Mouse (Mus musculus) hindbrain, embryonic 15.5 days (tissue): ENCODE results near the gene Prop1. TPM values are rescaled to one million over a fixed set of nuclear protein-coding genes. Genes with fewer than 3 reads are reported as not detected.

Experiments
- ATAC-seq: fragments of 200-750 bp; cut with Nextera tagmentation; 2 replicates; pipeline ENCODE4 v1.8.0; 2017; ENCODE audit warnings: low read depth, moderate number of reproducible peaks, moderate TSS enrichment; ENCODE audit not compliant: low FRiP score
- H3K27ac ChIP-seq: fragments of 300-500 bp; sonication (generic); replicated peaks from 2 replicates; pipeline ENCODE4 v1.5.1; 2015; ENCODE audit warnings: mild to moderate bottlenecking, inconsistent platforms
- H3K27me3 ChIP-seq: fragments of 300-500 bp; sonication (generic); 2 replicates; pipeline ENCODE4 v1.6.1; 2015; ENCODE audit warnings: control low read depth, inconsistent platforms
- H3K36me3 ChIP-seq: fragments of 300-500 bp; sonication (generic); 2 replicates; pipeline ENCODE4 v1.6.1; 2015; ENCODE audit warnings: control low read depth, inconsistent platforms
- H3K4me1 ChIP-seq: fragments of 300-500 bp; sonication (generic); replicated peaks from 2 replicates; pipeline ENCODE4 v1.6.1; 2015; ENCODE audit warnings: control low read depth, inconsistent platforms
- H3K4me2 ChIP-seq: fragments of 300-500 bp; sonication (generic); 2 replicates; pipeline ENCODE4 v1.6.1; 2015; ENCODE audit warnings: moderate library complexity, mild to moderate bottlenecking, inconsistent platforms
- H3K4me3 ChIP-seq: fragments of 300-500 bp; sonication (generic); 2 replicates; pipeline ENCODE4 v1.5.1; 2015; ENCODE audit warnings: mild to moderate bottlenecking, inconsistent platforms
- H3K9ac ChIP-seq: fragments of 300-500 bp; sonication (generic); 2 replicates; pipeline ENCODE4 v1.6.1; 2015; ENCODE audit warnings: inconsistent platforms
- H3K9me3 ChIP-seq: fragments of 300-500 bp; sonication (generic); 2 replicates; pipeline ENCODE4 v1.6.1; 2016; ENCODE audit warnings: control low read depth, inconsistent platforms
- WGBS: fragments of 180-500 bp; shearing (Covaris S2); methylation state at CpG from one replicate; pipeline ENCODE4 v1.1.7; 2015; 5-methylcytosine and 5-hydroxymethylcytosine counted together
- polyA plus RNA-seq: library from polyadenylated mRNA; unstranded; fragments of >200 nt; fragmentation: Nextera tagmentation; extraction: Ambion mirVana; gene quantifications from 2 replicates; pipeline ENCODE4 v1.2.1, GENCODE M21; 2015

Gene Prop1
- polyA plus RNA-seq, result not detected in 2 replicates

- Histone ChIP-seq H3K27ac (no peak within 1 kb of the TSS), H3K9ac (no peak within 1 kb of the TSS)
- WGBS, result 64% methylated on average over 6 of the region's 6 CpGs
Observed at GRCm38 (mm10) chr11:50953665-50954064, at the start of gene Prop1. Prop1 (minus strand) TSS chr11:50953765.

GRCm38 (mm10) chr11:51003296-51003695 lies 49.7 kb upstream of the Prop1 start, which contains the start of gene Olfr51:
Olfr51 (plus strand) TSS chr11:51003596.
- ATAC-seq, result no peak
- no peak within 1 kb of the TSS for H3K4me2 ChIP-seq
- H3K9me3 ChIP-seq, result no peaks in the 10 kb centered on the region
- no peaks in the 10 kb centered on the region for H3K4me1 ChIP-seq
- H3K27ac ChIP-seq, result no peak within 1 kb of the TSS
- no peak within 1 kb of the TSS for H3K9ac ChIP-seq
- no peak within 1 kb of the TSS for H3K4me3 ChIP-seq
- no peaks in the 10 kb centered on the region for H3K27me3 ChIP-seq
- no peaks in the 10 kb centered on the region for H3K36me3 ChIP-seq
- WGBS, result 82% methylated on average over 5 of the region's 5 CpGs

More at GRCm38 (mm10) chr11:50953665-50954064, at the start of gene Prop1:
- H3K4me2 ChIP-seq, result no peak within 1 kb of the TSS
- H3K36me3 ChIP-seq, result no peaks in the 10 kb centered on the region
- H3K9me3 ChIP-seq, result no peaks in the 10 kb centered on the region
- H3K4me3 ChIP-seq, result no peak within 1 kb of the TSS
- no peaks in the 10 kb centered on the region for H3K27me3 ChIP-seq
- ATAC-seq, result no peak
- no peaks in the 10 kb centered on the region for H3K4me1 ChIP-seq

- H3K9ac ChIP-seq, result no peak within 1 kb of the TSS
- H3K4me3 ChIP-seq, result no peak within 1 kb of the TSS
- H3K27me3 ChIP-seq, result no peaks in the 10 kb centered on the region
- no peak for ATAC-seq
- H3K36me3 ChIP-seq, result no peaks in the 10 kb centered on the region
- no peak within 1 kb of the TSS for H3K27ac ChIP-seq
- WGBS, result 61% methylated on average over 5 of the region's 5 CpGs
- no peaks in the 10 kb centered on the region for H3K4me1 ChIP-seq
- H3K9me3 ChIP-seq, result no peaks in the 10 kb centered on the region
- H3K4me2 ChIP-seq, result no peak within 1 kb of the TSS
Observed at GRCm38 (mm10) chr11:50981667-50982066, 28.1 kb upstream of the Prop1 start, which contains the start of gene Olfr1377. Olfr1377 (plus strand) TSS chr11:50981967.

GRCm38 (mm10) chr11:50977216-50977615 lies 23.7 kb upstream of the Prop1 start:
- Histone ChIP-seq H3K36me3 (no peaks in the 10 kb centered on the region), H3K4me2 (no peak overlapping the region), H3K4me3 (no peak overlapping the region), H3K27me3 (no peaks in the 10 kb centered on the region), H3K27ac (no peak overlapping the region), H3K4me1 (no peaks in the 10 kb centered on the region), H3K9ac (no peak overlapping the region), H3K9me3 (no peaks in the 10 kb centered on the region)
- 81% methylated on average over 4 of the region's 4 CpGs for WGBS
- ATAC-seq, result no peak

GRCm38 (mm10) chr11:50966230-50966629 lies 12.7 kb upstream of the Prop1 start, which contains the start of gene Olfr1378:
Olfr1378 (plus strand) TSS chr11:50966530.
- no peak for ATAC-seq
- Histone ChIP-seq H3K4me3 (no peak within 1 kb of the TSS), H3K9ac (no peak within 1 kb of the TSS), H3K4me1 (no peaks in the 10 kb centered on the region), H3K36me3 (no peaks in the 10 kb centered on the region), H3K9me3 (no peaks in the 10 kb centered on the region), H3K27ac (no peak within 1 kb of the TSS), H3K4me2 (no peak within 1 kb of the TSS), H3K27me3 (no peaks in the 10 kb centered on the region)
- 86% methylated on average over 11 of the region's 11 CpGs for WGBS

- WGBS, result 85% methylated on average over 2 of the region's 2 CpGs
- ATAC-seq, result no peak
- H3K4me2 ChIP-seq, result no peak overlapping the region
- H3K4me3 ChIP-seq, result no peak overlapping the region
- no peaks in the 10 kb centered on the region for H3K9me3 ChIP-seq
- H3K4me1 ChIP-seq, result no peaks in the 10 kb centered on the region
- H3K9ac ChIP-seq, result no peak overlapping the region
- H3K36me3 ChIP-seq, result no peaks in the 10 kb centered on the region
- no peaks in the 10 kb centered on the region for H3K27me3 ChIP-seq
- H3K27ac ChIP-seq, result no peak overlapping the region
Observed at GRCm38 (mm10) chr11:50964886-50965285, 11.3 kb upstream of the Prop1 start.

GRCm38 (mm10) chr11:50952290-50952689 lies 1.3 kb downstream of the Prop1 start:
- H3K36me3 ChIP-seq, result no peaks in the 10 kb centered on the region
- no peaks in the 10 kb centered on the region for H3K9me3 ChIP-seq
- no peak overlapping the region for H3K4me2 ChIP-seq
- H3K27me3 ChIP-seq, result no peaks in the 10 kb centered on the region
- 70% methylated on average over 14 of the region's 14 CpGs for WGBS
- no peaks in the 10 kb centered on the region for H3K4me1 ChIP-seq
- ATAC-seq, result no peak
- no peak overlapping the region for H3K9ac ChIP-seq
- no peak overlapping the region for H3K4me3 ChIP-seq
- H3K27ac ChIP-seq, result no peak overlapping the region

GRCm38 (mm10) chr11:50943506-50943905 lies 10.1 kb downstream of the Prop1 start, which contains the start of gene 4933414I15Rik:
4933414I15Rik (minus strand) TSS chr11:50943765.
- 83% methylated on average over 14 of the region's 14 CpGs for WGBS
- no peaks in the 10 kb centered on the region for H3K36me3 ChIP-seq
- H3K27ac ChIP-seq, result no peak within 1 kb of the TSS
- H3K4me3 ChIP-seq, result no peak within 1 kb of the TSS
- H3K4me2 ChIP-seq, result no peak within 1 kb of the TSS
- H3K9me3 ChIP-seq, result no peaks in the 10 kb centered on the region
- ATAC-seq, result no peak
- no peak within 1 kb of the TSS for H3K9ac ChIP-seq
- H3K4me1 ChIP-seq, result no peaks in the 10 kb centered on the region
- no peaks in the 10 kb centered on the region for H3K27me3 ChIP-seq

- Histone ChIP-seq H3K27ac (no peak overlapping the region), H3K4me2 (no peak overlapping the region), H3K27me3 (no peaks in the 10 kb centered on the region), H3K9me3 (no peaks in the 10 kb centered on the region), H3K9ac (no peak overlapping the region), H3K36me3 (no peaks in the 10 kb centered on the region), H3K4me1 (no peaks in the 10 kb centered on the region), H3K4me3 (no peak overlapping the region)
- WGBS, result 74% methylated on average over 12 of the region's 12 CpGs
- no peak for ATAC-seq
Observed at GRCm38 (mm10) chr11:50942386-50942785, 11.2 kb downstream of the Prop1 start.

GRCm38 (mm10) chr11:50939621-50940366 lies 13.8 kb downstream of the Prop1 start:
- Histone ChIP-seq H3K27ac (no peak overlapping the region), H3K27me3 (no peaks in the 10 kb centered on the region), H3K9ac (no peak overlapping the region), H3K9me3 (no peaks in the 10 kb centered on the region), H3K4me2 (no peak overlapping the region), H3K36me3 (no peaks in the 10 kb centered on the region), H3K4me1 (no peaks in the 10 kb centered on the region), H3K4me3 (no peak overlapping the region)
- peak; percentile 72; the same call in 1 of the 2 replicates for ATAC-seq
- WGBS, result 40% methylated on average over 14 of the region's 14 CpGs

- no peaks in the 10 kb centered on the region for H3K27me3 ChIP-seq
- no peak overlapping the region for H3K9ac ChIP-seq
- no peaks in the 10 kb centered on the region for H3K36me3 ChIP-seq
- no peak for ATAC-seq
- no peaks in the 10 kb centered on the region for H3K9me3 ChIP-seq
- no peak overlapping the region for H3K4me2 ChIP-seq
- H3K4me3 ChIP-seq, result no peak overlapping the region
- H3K4me1 ChIP-seq, result no peaks in the 10 kb centered on the region
- H3K27ac ChIP-seq, result no peak overlapping the region
- WGBS, result 83% methylated on average over 8 of the region's 8 CpGs
Observed at GRCm38 (mm10) chr11:50938435-50938834, 15.1 kb downstream of the Prop1 start.

- peak; percentile 25; the same call in 1 of the 2 replicates for ATAC-seq
- H3K27ac ChIP-seq, result peak overlapping the region; percentile 91; the same call in 1 of the 2 replicates
- no peaks in the 10 kb centered on the region for H3K27me3 ChIP-seq
- H3K4me2 ChIP-seq, result peak overlapping the region; percentile 95
- H3K9ac ChIP-seq, result no peak overlapping the region
- H3K4me1 ChIP-seq, result peaks cover 14% of the 10 kb centered on the region; the same call in 1 of the 2 replicates
- H3K4me3 ChIP-seq, result peak overlapping the region; percentile 76; the same call in 1 of the 2 replicates
- H3K36me3 ChIP-seq, result no peaks in the 10 kb centered on the region
- H3K9me3 ChIP-seq, result no peaks in the 10 kb centered on the region
- WGBS, result 65% methylated on average over 1 of the region's 1 CpGs
Observed at GRCm38 (mm10) chr11:50932040-50932439, 21.5 kb downstream of the Prop1 start.
